Mouse (Mus musculus): Measurements from ENCODE around the gene Mapk1ip1l.

Gene Mapk1ip1l

GRCm38 (mm10) chr14:47361418-47361817 is 63.4 kb downstream of the Mapk1ip1l start:
- WGBS: 85% methylated on average over 2 of the region's 2 CpGs

- 73% methylated on average over 9 of the region's 9 CpGs for WGBS
Observed at GRCm38 (mm10) chr14:47361899-47362298, 63.8 kb downstream of the Mapk1ip1l start.

GRCm38 (mm10) chr14:47364742-47365449 is 66.8 kb downstream of the Mapk1ip1l start:
- 61% methylated on average over 21 of the region's 21 CpGs for WGBS

- 13% methylated on average over 7 of the region's 7 CpGs for WGBS
Observed at GRCm38 (mm10) chr14:47366881-47367321, 68.8 kb downstream of the Mapk1ip1l start.

GRCm38 (mm10) chr14:47367461-47367860 is 69.4 kb downstream of the Mapk1ip1l start, which contains the start of gene Lgals3:
Gene Lgals3, plus strand, starts transcription at chr14:47367751.
- 16% methylated on average over 9 of the region's 9 CpGs for WGBS

GRCm38 (mm10) chr14:47369741-47370140 is 71.7 kb downstream of the Mapk1ip1l start:
- WGBS: 95% methylated on average over 5 of the region's 5 CpGs

- 86% methylated on average over 3 of the region's 3 CpGs for WGBS
Observed at GRCm38 (mm10) chr14:47370790-47371189, 72.7 kb downstream of the Mapk1ip1l start.

DNA sequence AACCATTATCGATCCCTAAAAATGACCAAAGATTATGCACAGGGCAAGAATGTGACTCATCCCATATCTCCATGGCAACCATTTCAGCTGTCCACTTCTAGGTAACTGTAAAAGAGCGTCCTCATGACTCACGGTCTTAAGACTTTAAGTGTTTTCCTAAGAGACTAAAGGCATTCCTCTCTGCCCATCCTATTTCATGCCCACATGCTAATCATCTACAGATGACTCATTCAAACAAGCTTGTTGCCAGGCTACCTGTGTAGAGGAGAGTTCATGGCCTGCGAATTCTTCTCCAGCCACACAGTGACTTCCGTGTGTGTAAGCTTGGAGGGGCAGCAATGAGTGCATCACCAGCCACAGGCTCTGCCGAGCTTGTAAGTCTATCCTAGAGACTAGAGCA is 73.6 kb downstream of the Mapk1ip1l start:
- WGBS: 80% methylated on average over 6 of the region's 6 CpGs

Measured in cerebral cortex, adult 2 months (tissue).